Mouse (Mus musculus): ENCODE measurements around the gene Glt1d1. TPM values are rescaled to one million over a fixed set of nuclear protein-coding genes. Genes with fewer than 3 reads are reported as not detected.
A peak's percentile ranks its signal among the peaks of the same experiment; 100 is the strongest.

The Glt1d1 gene
- polyA plus RNA-seq, 1 experiment from 2014 or later, result 2.9 TPM

- DNase-seq, result peak; percentile 71
- Histone ChIP-seq H3K4me2 (ENCODE audit: low read depth, low read length) (no peak overlapping the region), H3K27ac (ENCODE audit: low read depth) (peak overlapping the region; percentile 97), H3K4me1 (ENCODE audit: insufficient read depth) (no peaks in the 10 kb centered on the region), H3K4me3 (ENCODE audit: low read depth, low read length) (no peak overlapping the region), H3K36me3 (replicated peaks; ENCODE audit: insufficient read depth, low read length) (no peaks in the 10 kb centered on the region; the same call in 1 of the 2 replicates), H3K27me3 (ENCODE audit: insufficient read depth, low read length) (peaks cover 10% of the 10 kb centered on the region; the same call in 1 of the 2 replicates), H3K9me3 (ENCODE audit: low read length) (peaks cover 8% of the 10 kb centered on the region; the same call in 1 of the 2 replicates), H3K9ac (replicated peaks) (no peak overlapping the region)
- TF ChIP-seq CTCF (IDR thresholded peaks at IDR 0.05; ENCODE audit: low read depth) (no peak), EP300 (IDR thresholded peaks at IDR 0.05; ENCODE audit: low read depth) (peak; percentile 93)
- WGBS (ENCODE audit: insufficient replicate concordance), result 40% methylated on average over 4 of the region's 4 CpGs
- ATAC-seq, result peak; percentile 91
Observed at GRCm38 (mm10) chr5:127637622-127638021, 5.6 kb downstream of the Glt1d1 start.

GRCm38 (mm10) chr5:127638177-127638576, 6.1 kb downstream of the Glt1d1 start:
- no peak for DNase-seq
- no peaks in the 10 kb centered on the region for H3K4me1 ChIP-seq (ENCODE audit: insufficient read depth)
- H3K9ac ChIP-seq (replicated peaks), result no peak overlapping the region
- 0 out of 2 replicates have a peak overlapping the region, but pooled peaks have one; percentile 31 for H3K4me2 ChIP-seq (ENCODE audit: low read depth, low read length)
- H3K36me3 ChIP-seq (replicated peaks; ENCODE audit: insufficient read depth, low read length), result peaks cover under 1% of the 10 kb centered on the region; the same call in 1 of the 2 replicates
- 78% methylated on average over 2 of the region's 2 CpGs for WGBS (ENCODE audit: insufficient replicate concordance)
- peak; percentile 61 for ATAC-seq
- no peak for TF ChIP-seq CTCF (IDR thresholded peaks at IDR 0.05; ENCODE audit: low read depth)
- no peak for TF ChIP-seq EP300 (IDR thresholded peaks at IDR 0.05; ENCODE audit: low read depth)
- H3K4me3 ChIP-seq (ENCODE audit: low read depth, low read length), result no peak overlapping the region
- peaks cover 8% of the 10 kb centered on the region; the same call in 1 of the 2 replicates for H3K27me3 ChIP-seq (ENCODE audit: insufficient read depth, low read length)
- peak overlapping the region; percentile 97 for H3K27ac ChIP-seq (ENCODE audit: low read depth)
- H3K9me3 ChIP-seq (ENCODE audit: low read length), result peaks cover 8% of the 10 kb centered on the region; the same call in 1 of the 2 replicates

GRCm38 (mm10) chr5:127639067-127639605, 7.1 kb downstream of the Glt1d1 start:
- H3K27me3 ChIP-seq (ENCODE audit: insufficient read depth, low read length), result no peaks in the 10 kb centered on the region
- 79% methylated on average over 6 of the region's 6 CpGs for WGBS (ENCODE audit: insufficient replicate concordance)
- no peaks in the 10 kb centered on the region for H3K4me1 ChIP-seq (ENCODE audit: insufficient read depth)
- ATAC-seq (no peak), DNase-seq (no peak)
- H3K4me3 ChIP-seq (ENCODE audit: low read depth, low read length), result no peak overlapping the region
- peaks cover 8% of the 10 kb centered on the region for H3K9me3 ChIP-seq (ENCODE audit: low read length)
- no peak overlapping the region for H3K4me2 ChIP-seq (ENCODE audit: low read depth, low read length)
- peaks cover 4% of the 10 kb centered on the region; the same call in 1 of the 2 replicates for H3K36me3 ChIP-seq (replicated peaks; ENCODE audit: insufficient read depth, low read length)
- no peak for TF ChIP-seq EP300 (IDR thresholded peaks at IDR 0.05; ENCODE audit: low read depth)
- no peak for TF ChIP-seq CTCF (IDR thresholded peaks at IDR 0.05; ENCODE audit: low read depth)
- no peak overlapping the region for H3K9ac ChIP-seq (replicated peaks)
- peak overlapping the region; percentile 97 for H3K27ac ChIP-seq (ENCODE audit: low read depth)

- ATAC-seq (no peak), DNase-seq (no peak)
- Histone ChIP-seq H3K4me3 (ENCODE audit: low read depth, low read length) (no peak overlapping the region), H3K4me1 (ENCODE audit: insufficient read depth) (no peaks in the 10 kb centered on the region), H3K27ac (ENCODE audit: low read depth) (peak overlapping the region; percentile 97; the same call in 1 of the 2 replicates), H3K27me3 (ENCODE audit: insufficient read depth, low read length) (no peaks in the 10 kb centered on the region), H3K4me2 (ENCODE audit: low read depth, low read length) (no peak overlapping the region), H3K9me3 (ENCODE audit: low read length) (peaks cover 11% of the 10 kb centered on the region), H3K9ac (replicated peaks) (no peak overlapping the region), H3K36me3 (replicated peaks; ENCODE audit: insufficient read depth, low read length) (peaks cover 7% of the 10 kb centered on the region)
- no peak for TF ChIP-seq EP300 (IDR thresholded peaks at IDR 0.05; ENCODE audit: low read depth)
- TF ChIP-seq CTCF (IDR thresholded peaks at IDR 0.05; ENCODE audit: low read depth), result no peak
- 90% methylated on average over 13 of the region's 13 CpGs for WGBS (ENCODE audit: insufficient replicate concordance)
Observed at GRCm38 (mm10) chr5:127639635-127640034, 7.6 kb downstream of the Glt1d1 start.

GRCm38 (mm10) chr5:127640359-127640758, 8.3 kb downstream of the Glt1d1 start:
- Histone ChIP-seq H3K4me1 (ENCODE audit: insufficient read depth) (no peaks in the 10 kb centered on the region), H3K27me3 (ENCODE audit: insufficient read depth, low read length) (no peaks in the 10 kb centered on the region), H3K9ac (replicated peaks) (no peak overlapping the region), H3K4me2 (ENCODE audit: low read depth, low read length) (no peak overlapping the region), H3K9me3 (ENCODE audit: low read length) (peaks cover 16% of the 10 kb centered on the region), H3K4me3 (ENCODE audit: low read depth, low read length) (no peak overlapping the region), H3K27ac (ENCODE audit: low read depth) (no peak overlapping the region), H3K36me3 (replicated peaks; ENCODE audit: insufficient read depth, low read length) (peaks cover 13% of the 10 kb centered on the region)
- 81% methylated on average over 3 of the region's 3 CpGs for WGBS (ENCODE audit: insufficient replicate concordance)
- TF ChIP-seq EP300 (IDR thresholded peaks at IDR 0.05; ENCODE audit: low read depth) (no peak), CTCF (IDR thresholded peaks at IDR 0.05; ENCODE audit: low read depth) (peak; percentile 56)
- ATAC-seq (no peak), DNase-seq (no peak)

- no peaks in the 10 kb centered on the region for H3K27me3 ChIP-seq (ENCODE audit: insufficient read depth, low read length)
- ATAC-seq (no peak), DNase-seq (no peak)
- no peaks in the 10 kb centered on the region for H3K4me1 ChIP-seq (ENCODE audit: insufficient read depth)
- TF ChIP-seq EP300 (IDR thresholded peaks at IDR 0.05; ENCODE audit: low read depth) (peak; percentile 15; the same call in 1 of the 2 replicates), CTCF (IDR thresholded peaks at IDR 0.05; ENCODE audit: low read depth) (no peak)
- peaks cover 13% of the 10 kb centered on the region for H3K36me3 ChIP-seq (replicated peaks; ENCODE audit: insufficient read depth, low read length)
- H3K9me3 ChIP-seq (ENCODE audit: low read length), result peaks cover 16% of the 10 kb centered on the region
- H3K9ac ChIP-seq (replicated peaks), result no peak overlapping the region
- 80% methylated on average over 15 of the region's 15 CpGs for WGBS (ENCODE audit: insufficient replicate concordance)
- no peak overlapping the region for H3K27ac ChIP-seq (ENCODE audit: low read depth)
- H3K4me3 ChIP-seq (ENCODE audit: low read depth, low read length), result no peak overlapping the region
- H3K4me2 ChIP-seq (ENCODE audit: low read depth, low read length), result no peak overlapping the region
Observed at GRCm38 (mm10) chr5:127641185-127641958, 9.3 kb downstream of the Glt1d1 start.

Measured in liver, postnatal 0 days (tissue).